Mouse (Mus musculus) hindbrain, postnatal 0 days (tissue): ENCODE measurements around the gene Med29. TPM values are rescaled to one million over a fixed set of nuclear protein-coding genes. Genes with fewer than 3 reads are reported as not detected.

ENCODE experiments used
- ATAC-seq: fragments of 200-750 bp; cut with Nextera tagmentation; 2 replicates; pipeline ENCODE4 v1.8.0; 2017; ENCODE audit warnings: mild to moderate bottlenecking, moderate TSS enrichment, moderate library complexity
- DNase-seq: peaks from one replicate; pipeline ENCODE4 v3.0.0-alpha.2; 2015; ENCODE audit warnings: low spot score
- H3K27ac ChIP-seq: fragments of 300-500 bp; sonication (generic); 2 replicates; pipeline ENCODE4 v1.5.1; 2014; ENCODE audit warnings: mild to moderate bottlenecking
- H3K27me3 ChIP-seq: fragments of 300-500 bp; sonication (generic); 2 replicates; pipeline ENCODE4 v1.6.1; 2014; ENCODE audit warnings: low read length, mixed read lengths; ENCODE audit not compliant: insufficient read depth
- H3K36me3 ChIP-seq: fragments of 300-500 bp; sonication (generic); 2 replicates; pipeline ENCODE4 v1.6.1; 2014; ENCODE audit warnings: low read length, mixed read lengths; ENCODE audit not compliant: insufficient read depth
- H3K4me1 ChIP-seq: fragments of 300-500 bp; sonication (generic); 2 replicates; pipeline ENCODE4 v1.6.1; 2014; ENCODE audit warnings: antibody characterized with exemption, low read length, mixed read lengths; ENCODE audit not compliant: insufficient read depth
- H3K4me2 ChIP-seq: fragments of 300-500 bp; sonication (generic); 2 replicates; pipeline ENCODE4 v1.6.1; 2014; ENCODE audit warnings: low read depth, mild to moderate bottlenecking, low read length, moderate library complexity, mixed read lengths
- H3K4me3 ChIP-seq: fragments of 300-500 bp; sonication (generic); 2 replicates; pipeline ENCODE4 v1.5.1; 2014; ENCODE audit warnings: low read length
- H3K9ac ChIP-seq: fragments of 300-500 bp; sonication (generic); replicated peaks from 2 replicates; pipeline ENCODE4 v1.6.1; 2014; ENCODE audit warnings: mild to moderate bottlenecking, low read length, moderate library complexity, mixed read lengths
- H3K9me3 ChIP-seq: fragments of 300-500 bp; sonication (generic); 2 replicates; pipeline ENCODE4 v1.6.1; 2016; ENCODE audit warnings: low read length, mixed read lengths
- CTCF ChIP-seq: IDR thresholded peaks from 2 replicates; pipeline ENCODE4 v1.5.1; 2016; ENCODE audit warnings: antibody characterized with exemption, control low read depth, low read depth
- WGBS: fragments of 180-500 bp; shearing (Covaris S2); extraction: QIAGEN DNeasy Blood & Tissue Kit; methylation state at CpG from one replicate; pipeline ENCODE4 v1.1.7; 2014; 5-methylcytosine and 5-hydroxymethylcytosine counted together
- polyA plus RNA-seq: library from polyadenylated mRNA; unstranded; fragments of >200 nt; fragmentation: Nextera tagmentation; extraction: Ambion mirVana; gene quantifications from 2 replicates; pipeline ENCODE4 v1.2.1, GENCODE M21; 2015
- total RNA-seq: library from RNA; depleted of rRNA; stranded (reverse); fragments of >200 nt; gene quantifications from 2 replicates; pipeline ENCODE4 v1.2.3, GENCODE M21; 2014

Gene Med29
- total and polyA plus RNA-seq, 2 experiments from 2014 or later = 33.6 to 42.9 TPM

DNA sequence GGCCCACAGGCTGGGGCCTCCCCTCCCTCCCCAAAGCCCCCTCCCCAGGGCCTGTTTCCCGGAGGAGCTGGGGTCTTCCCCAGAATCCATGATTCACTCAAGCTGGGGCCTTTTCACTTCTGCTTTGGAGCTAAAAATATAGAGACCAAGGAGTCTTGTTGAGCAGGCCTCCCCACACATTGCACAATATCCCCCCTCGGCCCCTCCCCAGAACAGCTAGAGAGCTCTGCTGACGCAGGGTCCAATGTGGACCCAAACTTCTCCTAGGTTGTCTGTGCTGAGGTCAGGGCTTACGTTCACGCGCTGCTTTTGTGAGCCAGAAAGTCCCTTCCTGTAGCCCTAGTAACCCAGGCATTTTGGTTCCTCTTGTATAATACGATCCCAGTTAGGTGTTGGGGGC lies 6.5 kb downstream of the Med29 start:
- H3K36me3 ChIP-seq = peaks cover 23% of the 10 kb centered on the region; the same call in 1 of the 2 replicates
- ATAC-seq (no peak), DNase-seq (no peak)
- H3K4me3 ChIP-seq = no peak overlapping the region
- no peak overlapping the region for H3K9ac ChIP-seq
- H3K27me3 ChIP-seq = no peaks in the 10 kb centered on the region
- no peak overlapping the region for H3K4me2 ChIP-seq
- WGBS = 86% methylated on average over 7 of the region's 7 CpGs
- no peak for TF ChIP-seq CTCF
- H3K4me1 ChIP-seq = no peaks in the 10 kb centered on the region
- no peak overlapping the region for H3K27ac ChIP-seq
- no peaks in the 10 kb centered on the region for H3K9me3 ChIP-seq

DNA sequence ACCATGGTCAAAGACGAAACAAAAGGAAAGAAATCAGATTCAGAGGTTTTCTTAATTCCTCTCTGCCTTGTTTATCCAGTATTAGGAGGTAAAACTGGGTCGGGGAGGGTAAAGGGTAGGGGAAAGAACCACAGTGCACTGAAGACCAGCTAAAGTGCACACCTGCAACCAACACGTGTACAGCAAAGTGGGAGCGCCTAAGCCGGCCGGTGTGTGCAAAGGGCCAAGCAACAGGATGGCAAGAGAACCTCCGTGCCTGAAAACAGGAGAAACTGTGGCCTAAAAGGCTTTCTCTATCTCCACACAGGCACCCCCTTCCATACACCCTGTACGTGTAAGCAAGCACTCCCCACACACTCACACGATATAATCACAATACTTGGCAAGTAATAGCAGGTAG lies 7.3 kb downstream of the Med29 start:
- no peak overlapping the region for H3K9ac ChIP-seq
- no peak overlapping the region for H3K4me2 ChIP-seq
- no peak overlapping the region for H3K27ac ChIP-seq
- peaks cover 18% of the 10 kb centered on the region; the same call in 1 of the 2 replicates for H3K36me3 ChIP-seq
- no peak for ATAC-seq
- H3K4me3 ChIP-seq = no peak overlapping the region
- WGBS = 90% methylated on average over 9 of the region's 9 CpGs
- no peaks in the 10 kb centered on the region for H3K4me1 ChIP-seq
- no peaks in the 10 kb centered on the region for H3K27me3 ChIP-seq
- H3K9me3 ChIP-seq = no peaks in the 10 kb centered on the region
- no peak for DNase-seq
- TF ChIP-seq CTCF = no peak

DNA sequence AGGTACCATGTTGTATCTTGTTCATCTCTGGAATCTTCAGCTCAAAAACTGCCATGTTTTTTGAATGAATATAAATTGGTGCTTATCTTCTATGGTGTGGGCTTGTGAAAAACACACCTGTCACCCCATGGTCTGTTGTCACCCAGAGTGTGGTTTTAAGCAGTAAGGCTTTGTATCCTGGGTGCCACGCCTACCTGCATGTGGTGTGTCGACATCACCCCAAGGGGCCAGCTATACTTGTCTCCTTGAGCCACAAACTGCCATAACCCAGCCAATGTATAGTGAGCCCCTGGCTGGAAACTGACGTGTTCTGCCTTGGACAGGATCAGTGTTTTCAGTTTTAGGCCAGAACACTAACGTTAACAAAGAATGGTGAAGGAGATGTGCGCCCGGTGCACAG lies 8.3 kb downstream of the Med29 start:
- Histone ChIP-seq H3K27me3 (no peaks in the 10 kb centered on the region), H3K27ac (no peak overlapping the region), H3K4me3 (no peak overlapping the region), H3K4me2 (no peak overlapping the region), H3K9me3 (no peaks in the 10 kb centered on the region), H3K4me1 (no peaks in the 10 kb centered on the region), H3K9ac (no peak overlapping the region), H3K36me3 (peaks cover 12% of the 10 kb centered on the region; the same call in 1 of the 2 replicates)
- TF ChIP-seq CTCF = no peak
- 81% methylated on average over 6 of the region's 6 CpGs for WGBS
- ATAC-seq = no peak
- DNase-seq = no peak

DNA sequence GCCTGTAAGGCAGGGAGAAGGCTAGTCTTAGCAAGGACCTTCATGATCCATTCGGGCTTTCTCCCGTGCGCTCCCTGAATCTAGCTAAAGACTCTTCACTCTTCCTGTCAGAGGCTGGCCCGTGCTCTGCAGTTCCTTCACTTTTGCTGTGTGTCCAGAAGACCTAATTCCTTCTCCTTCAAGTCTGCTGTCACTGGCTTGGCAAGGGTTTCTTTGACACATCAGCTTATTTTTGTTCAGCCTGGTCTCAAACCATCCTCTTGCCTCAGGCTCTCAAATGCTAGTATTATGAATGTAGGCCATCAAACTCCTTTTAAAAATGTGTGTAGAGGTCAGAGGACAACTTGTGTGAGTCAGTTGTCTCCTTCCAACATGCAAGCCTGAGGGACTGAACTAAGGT lies 8.9 kb downstream of the Med29 start:
- no peak for TF ChIP-seq CTCF
- Histone ChIP-seq H3K4me1 (no peaks in the 10 kb centered on the region), H3K9ac (no peak overlapping the region), H3K9me3 (no peaks in the 10 kb centered on the region), H3K4me3 (no peak overlapping the region), H3K4me2 (no peak overlapping the region), H3K36me3 (peaks cover 8% of the 10 kb centered on the region; the same call in 1 of the 2 replicates), H3K27me3 (no peaks in the 10 kb centered on the region), H3K27ac (no peak overlapping the region)
- ATAC-seq = no peak
- 84% methylated on average over 4 of the region's 4 CpGs for WGBS
- DNase-seq = no peak

DNA sequence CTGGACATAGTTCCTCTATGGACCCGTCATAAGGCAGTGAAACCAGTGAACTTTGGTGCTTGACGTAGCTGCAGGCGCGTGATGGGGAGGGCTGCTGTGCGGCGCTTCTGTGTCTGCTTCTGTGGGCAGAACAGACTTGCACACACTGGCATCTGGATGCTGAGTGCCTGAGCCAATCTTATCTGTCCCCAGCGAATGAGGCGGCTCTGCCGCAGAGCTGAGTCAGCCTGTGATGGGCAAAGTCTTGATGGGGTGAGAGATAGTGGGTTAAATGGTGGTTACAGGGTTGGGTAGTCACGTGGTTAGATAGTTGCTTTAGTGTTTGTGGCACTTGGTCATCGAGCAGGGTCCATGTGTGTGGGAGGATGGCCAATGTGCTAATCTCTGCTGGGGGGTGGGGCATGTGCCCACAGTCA lies 9.5 kb downstream of the Med29 start:
- peak overlapping the region; percentile 76; the same call in 1 of the 2 replicates for H3K27ac ChIP-seq
- peaks cover 2% of the 10 kb centered on the region; the same call in 1 of the 2 replicates for H3K36me3 ChIP-seq
- no peak overlapping the region for H3K4me2 ChIP-seq
- peaks cover 5% of the 10 kb centered on the region for H3K4me1 ChIP-seq
- 72% methylated on average over 11 of the region's 11 CpGs for WGBS
- H3K27me3 ChIP-seq = no peaks in the 10 kb centered on the region
- DNase-seq (peak; percentile 10), ATAC-seq (no peak)
- TF ChIP-seq CTCF = no peak
- no peaks in the 10 kb centered on the region for H3K9me3 ChIP-seq
- H3K4me3 ChIP-seq = no peak overlapping the region
- no peak overlapping the region for H3K9ac ChIP-seq

DNA sequence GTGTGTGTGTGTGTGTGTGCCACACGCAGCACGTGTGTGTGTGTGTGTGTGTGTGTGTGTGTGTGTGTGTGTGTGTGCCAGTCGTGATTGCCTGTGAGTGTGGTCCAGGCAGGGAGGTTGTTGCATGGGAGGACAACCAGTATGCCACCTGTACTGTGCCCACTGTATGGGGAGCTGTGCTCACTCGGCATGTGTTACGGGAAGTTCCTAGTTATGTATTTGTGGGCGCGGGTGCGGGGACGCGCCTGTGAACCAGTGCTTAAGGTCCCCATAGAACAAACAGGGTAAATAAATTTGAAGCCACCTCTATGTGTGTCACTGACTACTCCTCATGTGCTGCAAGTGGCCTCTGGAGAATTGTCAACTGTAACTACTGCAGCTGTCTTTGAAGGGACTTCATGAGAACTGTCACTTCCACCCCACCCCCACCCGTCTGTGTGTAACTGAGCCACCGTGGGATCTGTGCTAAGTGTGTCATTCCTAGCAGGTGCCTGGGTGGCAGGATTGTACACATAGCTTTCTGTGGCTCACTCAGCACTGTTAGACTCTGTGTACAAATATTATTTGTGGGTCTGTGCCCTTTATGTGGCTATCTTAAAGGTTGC lies 10.1 kb downstream of the Med29 start:
- Histone ChIP-seq H3K4me2 (peak overlapping the region; percentile 49; the same call in 1 of the 2 replicates), H3K9me3 (no peaks in the 10 kb centered on the region), H3K27ac (peak overlapping the region; percentile 76; the same call in 1 of the 2 replicates), H3K36me3 (no peaks in the 10 kb centered on the region; the same call in 1 of the 2 replicates), H3K4me1 (peaks cover 7% of the 10 kb centered on the region), H3K27me3 (no peaks in the 10 kb centered on the region), H3K4me3 (no peak overlapping the region), H3K9ac (no peak overlapping the region)
- WGBS = 54% methylated on average over 12 of the region's 12 CpGs
- DNase-seq = peak; percentile 17
- no peak for TF ChIP-seq CTCF
- ATAC-seq = no peak

DNA sequence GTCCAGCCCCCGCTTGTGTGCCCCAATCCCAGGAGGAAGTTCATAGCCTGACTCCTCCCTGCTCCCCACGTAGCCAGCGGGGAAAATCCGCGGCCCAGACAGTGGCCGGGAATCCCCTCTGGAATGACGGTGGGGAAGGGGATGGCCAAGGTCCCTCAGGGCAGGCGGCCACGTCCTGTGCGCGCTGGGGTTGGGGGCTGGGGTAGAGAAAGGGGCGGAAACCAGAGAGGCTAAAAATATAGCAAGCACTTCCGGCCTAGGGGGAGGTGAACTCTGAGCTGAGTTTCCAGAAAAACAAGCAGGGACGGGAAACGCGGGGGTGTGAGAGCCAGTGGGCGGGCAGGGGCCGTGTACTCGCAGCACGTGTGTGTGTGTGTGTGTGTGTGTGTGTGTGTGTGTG lies 10.6 kb downstream of the Med29 start:
- ATAC-seq (peak; percentile 2; the same call in 1 of the 2 replicates), DNase-seq (peak; percentile 39)
- Histone ChIP-seq H3K9ac (no peak overlapping the region; the same call in 1 of the 2 replicates), H3K27ac (peak overlapping the region; percentile 76), H3K36me3 (no peaks in the 10 kb centered on the region), H3K4me2 (peak overlapping the region; percentile 49), H3K9me3 (no peaks in the 10 kb centered on the region), H3K4me3 (peak overlapping the region; percentile 22; the same call in 1 of the 2 replicates), H3K27me3 (no peaks in the 10 kb centered on the region), H3K4me1 (peaks cover 7% of the 10 kb centered on the region)
- TF ChIP-seq CTCF = no peak
- WGBS = 6% methylated on average over 20 of the region's 20 CpGs
